18 mouse cellular contexts compared by ENCODE assay signal in the genomic region with DNA sequence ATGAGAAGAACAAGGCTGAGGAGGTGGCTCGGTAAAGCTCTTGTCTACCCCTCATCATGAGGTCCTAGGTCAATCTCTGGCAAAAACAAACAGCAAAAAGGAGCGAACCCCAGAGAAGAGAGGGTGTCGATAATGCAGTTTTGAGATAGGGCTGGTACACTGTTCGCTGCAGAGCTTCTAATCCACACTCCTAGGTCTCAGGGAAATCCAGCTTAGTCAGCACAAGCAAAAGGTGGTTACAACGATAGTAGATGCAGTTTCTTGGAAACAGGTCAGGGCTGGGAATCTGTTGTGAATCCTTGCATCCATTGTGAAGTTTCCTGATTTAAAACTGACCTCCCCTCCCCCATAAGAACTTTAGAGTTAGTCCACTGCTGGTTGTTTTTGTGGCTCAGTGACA. TPM values are rescaled to one million over a fixed set of nuclear protein-coding genes. Genes with fewer than 3 reads are reported as not detected.
A peak's percentile ranks its signal among the peaks of the same experiment; 100 is the strongest.
DNase-seq lines count a peak whose midpoint lies in the region; ATAC-seq and TF ChIP-seq lines count a peak whose summit lies in the region.
"Had no signal": no experiment of that assay in that cellular context is flagged by ENCODE, and none has a peak within 500 bp of the region (broad histone marks: within the 10 kb centered on the region; RNA-seq: fewer than 3 reads in every experiment).

No protein-coding gene starts in this region.

- H3K4me2 ChIP-seq in liver, embryonic 16.5 days (ENCODE audit: low read depth, low read length) = no peak overlapping the region
- no peak overlapping the region for H3K4me2 ChIP-seq in liver, postnatal 0 days (ENCODE audit: low read depth, low read length)
- H3K4me2 ChIP-seq: embryonic facial prominence, embryonic 12.5 days; forebrain, embryonic 13.5 days; forebrain, embryonic 15.5 days had no signal

- H3K4me3 ChIP-seq in liver, embryonic 16.5 days (ENCODE audit: low read depth, low read length) = no peak overlapping the region
- no peak overlapping the region for H3K4me3 ChIP-seq in liver, postnatal 0 days (ENCODE audit: low read depth, low read length)
- H3K4me3 ChIP-seq in ES-E14 (ENCODE audit: insufficient read depth in 1 of 2, low read depth in 1 of 2, low read length in 2 of 2, poor library complexity in 1 of 2, severe bottlenecking in 1 of 2) = no peak overlapping the region
- H3K4me3 ChIP-seq in hindbrain, embryonic 10.5 days = no peak overlapping the region
- H3K4me3 ChIP-seq: embryonic facial prominence, embryonic 10.5 days; embryonic facial prominence, embryonic 12.5 days; forebrain, embryonic 13.5 days; forebrain, embryonic 15.5 days had no signal

- 59% methylated on average over 5 of the region's 5 CpGs for WGBS in liver, embryonic 16.5 days (ENCODE audit: insufficient replicate concordance)
- WGBS in liver, postnatal 0 days (ENCODE audit: insufficient replicate concordance) = 65% methylated on average over 5 of the region's 5 CpGs
- WGBS in hindbrain, embryonic 10.5 days = 79% methylated on average over 5 of the region's 5 CpGs

- H3K9ac ChIP-seq in liver, embryonic 16.5 days (ENCODE audit: low read depth, low read length) = no peak overlapping the region
- H3K9ac ChIP-seq in liver, postnatal 0 days (replicated peaks) = no peak overlapping the region
- H3K9ac ChIP-seq in ES-E14 (ENCODE audit: insufficient read depth, low read depth, low read length, poor library complexity, severe bottlenecking) = no peak overlapping the region
- H3K9ac ChIP-seq: embryonic facial prominence, embryonic 12.5 days; forebrain, embryonic 13.5 days; forebrain, embryonic 15.5 days; forebrain, postnatal 0 days had no signal

- TF ChIP-seq EP300 in liver, postnatal 0 days (IDR thresholded peaks at IDR 0.05; ENCODE audit: low read depth) = no peak

- no peaks in the 10 kb centered on the region for H3K36me3 ChIP-seq in liver, embryonic 16.5 days (ENCODE audit: control insufficient read depth, insufficient read depth)
- H3K36me3 ChIP-seq in liver, postnatal 0 days (replicated peaks; ENCODE audit: insufficient read depth, low read length) = no peaks in the 10 kb centered on the region
- H3K36me3 ChIP-seq in ES-E14 (ENCODE audit: control insufficient read depth, insufficient read depth, low read length, poor library complexity, severe bottlenecking) = no peaks in the 10 kb centered on the region
- no peaks in the 10 kb centered on the region for H3K36me3 ChIP-seq in hindbrain, embryonic 10.5 days
- H3K36me3 ChIP-seq: embryonic facial prominence, embryonic 10.5 days; embryonic facial prominence, embryonic 12.5 days; forebrain, embryonic 15.5 days had no signal

- no peaks in the 10 kb centered on the region for H3K9me3 ChIP-seq in liver, embryonic 16.5 days (replicated peaks; ENCODE audit: control insufficient read depth, low read length)
- H3K9me3 ChIP-seq in liver, postnatal 0 days (ENCODE audit: low read length) = no peaks in the 10 kb centered on the region
- H3K9me3 ChIP-seq in ES-E14 (ENCODE audit: control insufficient read depth, insufficient read depth, low read depth, low read length) = no peaks in the 10 kb centered on the region
- no peaks in the 10 kb centered on the region for H3K9me3 ChIP-seq in hindbrain, embryonic 10.5 days
- H3K9me3 ChIP-seq: embryonic facial prominence, embryonic 10.5 days; embryonic facial prominence, embryonic 12.5 days; forebrain, embryonic 13.5 days; forebrain, embryonic 15.5 days had no signal

- H3K4me1 ChIP-seq in liver, embryonic 16.5 days (ENCODE audit: control insufficient read depth, low read depth, low read length) = peaks cover 4% of the 10 kb centered on the region; the same call in 1 of the 2 replicates
- H3K4me1 ChIP-seq in liver, postnatal 0 days (ENCODE audit: insufficient read depth) = no peaks in the 10 kb centered on the region; the same call in 1 of the 2 replicates
- peaks cover 0 to 5% of the 10 kb centered on the region in 2 experiments; a peak in 1 of 4 replicates for H3K4me1 ChIP-seq in ES-E14 (ENCODE audit: control insufficient read depth in 2 of 2, insufficient read depth in 2 of 2, low read length in 2 of 2, poor library complexity in 1 of 2)
- 0 out of 2 replicates have a peak, but pooled peaks cover 6% of the 10 kb centered on the region for H3K4me1 ChIP-seq in hindbrain, embryonic 10.5 days (replicated peaks)
- H3K4me1 ChIP-seq: embryonic facial prominence, embryonic 12.5 days; forebrain, embryonic 13.5 days; forebrain, embryonic 15.5 days had no signal

- ATAC-seq in liver, embryonic 16.5 days (ENCODE audit: low read depth) = 0 out of 2 replicates have a peak, but pooled peaks have one; percentile 21
- no peak for ATAC-seq in liver, postnatal 0 days
- ATAC-seq: forebrain, embryonic 13.5 days; forebrain, embryonic 15.5 days; forebrain, postnatal 0 days had no signal

- peaks cover 8% of the 10 kb centered on the region for H3K27me3 ChIP-seq in liver, embryonic 16.5 days (ENCODE audit: control insufficient read depth, insufficient read depth, low read depth, low read length)
- H3K27me3 ChIP-seq in liver, postnatal 0 days (ENCODE audit: insufficient read depth, low read length) = no peaks in the 10 kb centered on the region
- H3K27me3 ChIP-seq in hindbrain, embryonic 10.5 days (ENCODE audit: insufficient read depth, poor library complexity, severe bottlenecking) = no peaks in the 10 kb centered on the region
- H3K27me3 ChIP-seq: embryonic facial prominence, embryonic 12.5 days; forebrain, embryonic 13.5 days; forebrain, embryonic 15.5 days had no signal

- in situ Hi-C loops in ES-E14 (cut with MboI; ENCODE audit: low sequenced_read_pairs in 2 of 2, unreplicated experiment in 2 of 2) = no loop called here

- DNase-seq in liver, postnatal 0 days = no peak
- DNase-seq in ES-E14 (ENCODE audit: low read depth, low spot score) = no peak
- no peak for DNase-seq in hindbrain, embryonic 10.5 days (ENCODE audit: low spot score)
- no peak for DNase-seq in lung, postnatal 4 days
- DNase-seq: adrenal gland, adult 2 months; adrenal gland, postnatal 10 days; adrenal gland, postnatal 25 days; cerebellum, adult 11-12 months; cerebellum, adult 2 months; cerebellum, adult 9-10 months; cerebellum, postnatal 10 days; cerebellum, postnatal 25 days; forebrain, postnatal 0 days had no signal

- no peak for TF ChIP-seq CTCF in liver, postnatal 0 days (IDR thresholded peaks at IDR 0.05; ENCODE audit: low read depth)

- no peak overlapping the region for H3K27ac ChIP-seq in liver, embryonic 16.5 days (ENCODE audit: low read length)
- no peak overlapping the region for H3K27ac ChIP-seq in liver, postnatal 0 days (ENCODE audit: low read depth)
- H3K27ac ChIP-seq in ES-E14 (ENCODE audit: insufficient read depth, low read depth, low read length, poor library complexity, severe bottlenecking) = no peak overlapping the region
- H3K27ac ChIP-seq in hindbrain, embryonic 10.5 days = no peak overlapping the region
- H3K27ac ChIP-seq: embryonic facial prominence, embryonic 10.5 days; embryonic facial prominence, embryonic 12.5 days; forebrain, embryonic 13.5 days; forebrain, embryonic 15.5 days had no signal

TF ChIP-seq in ES-E14, 5 proteins besides CTCF, POLR2A, EP300 and RAD21:
- peak; percentile 74 for TF ChIP-seq MAFK (IDR thresholded peaks at IDR 0.05; ENCODE audit: insufficient read depth, low read depth, low read length)
- TF ChIP-seq ZNF384 (IDR thresholded peaks at IDR 0.05; ENCODE audit: low read depth, low read length) = no peak

RNA-seq across cellular contexts. Expression of gene Plpp1, which starts 9.8 kb away (rescaled TPM):
- polyA plus RNA-seq in liver, embryonic 16.5 days (2015; fragmentation: Nextera tagmentation; extraction: Ambion mirVana) = 42.6 and 44.4 TPM in 2 replicates
- 44.6 and 55.4 TPM in 2 replicates for polyA plus RNA-seq in liver, postnatal 0 days (2015; fragmentation: Nextera tagmentation; extraction: Ambion mirVana)
- 33.0 and 38.2 TPM in 2 replicates for total RNA-seq in ES-E14 (2012; rRNA removed)
- 22.6 and 25.5 TPM in 2 replicates for polyA plus RNA-seq in hindbrain, embryonic 10.5 days (2016; fragmentation: Nextera tagmentation; extraction: Ambion mirVana)
